Mouse (Mus musculus) embryonic facial prominence, embryonic 12.5 days (tissue): ENCODE data around the gene Nr2c1. TPM values are rescaled to one million over a fixed set of nuclear protein-coding genes. Genes with fewer than 3 reads are reported as not detected.

ENCODE experiments used
- ATAC-seq: fragments of 200-750 bp; cut with Nextera tagmentation; 2 replicates; pipeline ENCODE4 v1.8.0; 2017; ENCODE audit not compliant: insufficient number of reproducible peaks, insufficient read depth, low FRiP score, low TSS enrichment
- H3K27ac ChIP-seq: fragments of 300-500 bp; sonication (generic); 2 replicates; pipeline ENCODE4 v1.5.1; 2016; ENCODE audit warnings: mild to moderate bottlenecking
- H3K27me3 ChIP-seq: fragments of 300-500 bp; sonication (generic); 2 replicates; pipeline ENCODE4 v1.6.1; 2016; ENCODE audit warnings: mild to moderate bottlenecking, moderate library complexity
- H3K36me3 ChIP-seq: fragments of 300-500 bp; sonication (generic); 2 replicates; pipeline ENCODE4 v1.6.1; 2016; ENCODE audit warnings: mild to moderate bottlenecking
- H3K4me1 ChIP-seq: fragments of 300-500 bp; sonication (generic); 2 replicates; pipeline ENCODE4 v1.6.1; 2016
- H3K4me2 ChIP-seq: fragments of 300-500 bp; sonication (generic); replicated peaks from 2 replicates; pipeline ENCODE4 v1.6.1; 2016; ENCODE audit warnings: mild to moderate bottlenecking, moderate library complexity
- H3K4me3 ChIP-seq: fragments of 300-500 bp; sonication (generic); 2 replicates; pipeline ENCODE4 v1.5.1; 2016; ENCODE audit warnings: mild to moderate bottlenecking
- H3K9ac ChIP-seq: fragments of 300-500 bp; sonication (generic); 2 replicates; pipeline ENCODE4 v1.6.1; 2016; ENCODE audit warnings: mild to moderate bottlenecking, moderate library complexity
- H3K9me3 ChIP-seq: fragments of 300-500 bp; sonication (generic); 2 replicates; pipeline ENCODE4 v1.6.1; 2016; ENCODE audit warnings: mild to moderate bottlenecking, moderate library complexity
- WGBS: fragments of 180-500 bp; shearing (Covaris S2); methylation state at CpG from one replicate; pipeline ENCODE4 v1.1.7; 2016; 5-methylcytosine and 5-hydroxymethylcytosine counted together
- polyA plus RNA-seq: library from polyadenylated mRNA; unstranded; fragments of >200 nt; fragmentation: Nextera tagmentation; extraction: Ambion mirVana; gene quantifications from 2 replicates; pipeline ENCODE4 v1.2.1, GENCODE M21; 2016

The Nr2c1 gene
- polyA plus RNA-seq, 1 experiment from 2014 or later: 10.9 TPM

DNA sequence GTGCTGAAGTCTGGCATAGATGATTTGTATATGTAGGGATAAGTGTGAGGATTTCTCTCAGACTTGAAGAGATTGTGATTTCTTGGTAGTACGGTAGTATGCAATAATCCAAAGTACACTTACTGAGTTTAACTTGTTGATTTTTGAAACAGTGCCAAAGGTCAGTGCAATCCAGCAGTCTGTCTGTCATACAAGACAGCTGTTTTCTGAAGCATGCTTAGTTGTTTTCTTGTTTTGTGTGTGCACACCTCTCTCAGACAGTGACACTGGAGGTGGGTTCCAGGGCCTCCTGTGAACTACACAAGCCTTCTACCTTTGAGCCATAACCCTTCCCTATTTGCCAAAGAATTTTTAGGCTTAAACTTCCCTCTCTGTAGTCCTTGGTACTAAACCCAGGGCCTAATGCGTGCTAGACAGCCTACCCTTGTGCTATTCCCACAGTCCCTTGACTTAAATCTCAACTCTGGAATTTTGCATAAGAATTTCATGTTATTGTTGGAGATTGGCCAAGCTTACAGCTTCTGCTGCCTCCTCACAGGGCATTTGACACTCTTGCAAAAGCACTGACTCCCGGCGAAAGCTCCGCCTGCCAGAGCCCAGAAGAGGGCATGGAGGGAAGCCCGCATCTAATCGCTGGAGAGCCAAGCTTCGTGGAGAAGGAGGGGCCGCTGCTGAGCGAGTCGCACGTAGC is 23.8 kb downstream of the Nr2c1 start:
- Histone ChIP-seq H3K27me3 (no peaks in the 10 kb centered on the region), H3K27ac (no peak overlapping the region), H3K4me3 (no peak overlapping the region), H3K4me1 (no peaks in the 10 kb centered on the region), H3K9ac (no peak overlapping the region), H3K9me3 (peaks cover 6% of the 10 kb centered on the region; the same call in 1 of the 2 replicates), H3K36me3 (peaks cover 68% of the 10 kb centered on the region), H3K4me2 (no peak overlapping the region)
- WGBS: 49% methylated on average over 12 of the region's 12 CpGs
- ATAC-seq: no peak

GRCm38 (mm10) chr10:94172137-94172536 is 24.3 kb downstream of the Nr2c1 start:
- Histone ChIP-seq H3K9ac (no peak overlapping the region), H3K4me2 (no peak overlapping the region), H3K27ac (no peak overlapping the region), H3K9me3 (peaks cover 6% of the 10 kb centered on the region; the same call in 1 of the 2 replicates), H3K4me1 (no peaks in the 10 kb centered on the region), H3K4me3 (no peak overlapping the region), H3K27me3 (no peaks in the 10 kb centered on the region), H3K36me3 (peaks cover 63% of the 10 kb centered on the region)
- ATAC-seq: no peak
- 68% methylated on average over 11 of the region's 11 CpGs for WGBS

GRCm38 (mm10) chr10:94172706-94173105 is 24.9 kb downstream of the Nr2c1 start:
- H3K27ac ChIP-seq: no peak overlapping the region
- H3K4me3 ChIP-seq: no peak overlapping the region
- peaks cover 59% of the 10 kb centered on the region for H3K36me3 ChIP-seq
- H3K9me3 ChIP-seq: peaks cover 6% of the 10 kb centered on the region; the same call in 1 of the 2 replicates
- no peaks in the 10 kb centered on the region for H3K27me3 ChIP-seq
- H3K9ac ChIP-seq: no peak overlapping the region
- H3K4me1 ChIP-seq: no peaks in the 10 kb centered on the region
- no peak for ATAC-seq
- H3K4me2 ChIP-seq: no peak overlapping the region
- WGBS: 67% methylated on average over 6 of the region's 6 CpGs

GRCm38 (mm10) chr10:94174652-94175051 is 26.8 kb downstream of the Nr2c1 start:
- ATAC-seq: no peak
- H3K4me3 ChIP-seq: no peak overlapping the region
- 80% methylated on average over 7 of the region's 7 CpGs for WGBS

GRCm38 (mm10) chr10:94183199-94183598 is 35.4 kb downstream of the Nr2c1 start:
- Histone ChIP-seq H3K9ac (no peak overlapping the region), H3K27me3 (no peaks in the 10 kb centered on the region), H3K4me3 (no peak overlapping the region), H3K9me3 (no peaks in the 10 kb centered on the region), H3K36me3 (peaks cover 54% of the 10 kb centered on the region), H3K27ac (no peak overlapping the region), H3K4me1 (no peaks in the 10 kb centered on the region), H3K4me2 (no peak overlapping the region)
- 73% methylated on average over 4 of the region's 4 CpGs for WGBS
- ATAC-seq: no peak

More at GRCm38 (mm10) chr10:94174652-94175051, 26.8 kb downstream of the Nr2c1 start:
- H3K4me1 ChIP-seq: no peaks in the 10 kb centered on the region
- H3K27ac ChIP-seq: no peak overlapping the region
- no peak overlapping the region for H3K9ac ChIP-seq
- no peaks in the 10 kb centered on the region for H3K27me3 ChIP-seq
- H3K9me3 ChIP-seq: peaks cover 6% of the 10 kb centered on the region; the same call in 1 of the 2 replicates
- H3K4me2 ChIP-seq: no peak overlapping the region
- peaks cover 50% of the 10 kb centered on the region for H3K36me3 ChIP-seq

- Histone ChIP-seq H3K4me2 (peak within 1 kb of the TSS; percentile 85), H3K36me3 (peaks cover 29% of the 10 kb centered on the region), H3K9me3 (no peaks in the 10 kb centered on the region), H3K27ac (peak within 1 kb of the TSS; percentile 75; the same call in 1 of the 2 replicates), H3K4me1 (peaks cover 9% of the 10 kb centered on the region), H3K9ac (peak within 1 kb of the TSS; percentile 86), H3K27me3 (no peaks in the 10 kb centered on the region), H3K4me3 (peak within 1 kb of the TSS; percentile 88)
- under 1% methylated on average over 46 of the region's 46 CpGs for WGBS
- ATAC-seq: peak; percentile 92
These were observed 50.9 kb downstream of the Nr2c1 start, which contains the start of gene Ndufa12 for GRCm38 (mm10) chr10:94198482-94199405. TSS of gene Ndufa12 (plus strand) at chr10:94198720.

GRCm38 (mm10) chr10:94204973-94205372 is 57.1 kb downstream of the Nr2c1 start:
- Histone ChIP-seq H3K27me3 (no peaks in the 10 kb centered on the region), H3K4me1 (no peaks in the 10 kb centered on the region), H3K9ac (no peak overlapping the region), H3K4me2 (no peak overlapping the region), H3K4me3 (no peak overlapping the region), H3K9me3 (no peaks in the 10 kb centered on the region), H3K27ac (no peak overlapping the region), H3K36me3 (peaks cover 51% of the 10 kb centered on the region)
- WGBS: 90% methylated on average over 4 of the region's 4 CpGs
- ATAC-seq: no peak

DNA sequence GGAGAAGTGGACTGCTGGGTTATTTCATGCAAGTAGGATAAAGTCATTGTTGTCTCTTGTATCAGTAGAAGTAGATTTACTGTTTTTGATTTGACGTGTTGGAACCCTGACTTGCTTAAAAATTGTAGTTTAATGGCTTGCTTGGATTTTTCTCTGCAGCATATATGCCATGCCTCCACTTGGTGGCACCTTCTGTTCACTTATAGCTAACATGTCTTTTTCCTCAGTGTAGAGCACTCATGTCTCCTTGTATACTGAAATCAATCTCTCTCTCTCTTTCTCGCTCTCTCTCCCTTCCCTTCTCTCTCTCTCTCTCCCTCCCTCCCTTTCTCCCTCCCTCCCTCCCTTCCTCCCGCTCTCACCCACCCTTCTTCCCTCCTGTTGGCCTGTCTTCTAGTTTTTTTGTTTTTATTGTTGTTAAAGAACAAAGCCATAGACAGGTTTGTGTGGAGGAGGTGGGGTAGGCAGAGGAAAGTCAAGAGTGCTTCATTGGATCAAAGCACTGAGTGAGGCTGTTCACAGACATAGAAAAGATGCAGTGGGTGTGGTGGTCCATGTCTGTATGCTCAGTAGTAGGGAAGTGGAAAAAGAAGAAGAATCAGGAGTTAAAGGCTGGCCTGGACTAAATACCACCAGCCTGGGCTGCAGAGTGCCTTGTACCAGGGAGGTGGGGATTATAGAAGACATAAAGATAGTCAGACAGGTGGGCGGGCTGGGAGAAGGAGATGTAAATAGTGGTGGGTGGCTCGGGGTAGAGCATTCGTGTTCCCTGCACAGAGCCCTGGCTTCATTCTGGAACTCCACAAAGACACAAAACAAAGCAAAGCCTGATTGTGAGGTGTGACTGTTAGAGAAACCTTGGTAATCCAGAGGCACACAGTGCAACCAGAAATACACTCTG is 63.1 kb downstream of the Nr2c1 start:
- Histone ChIP-seq H3K27ac (no peak overlapping the region), H3K9me3 (no peaks in the 10 kb centered on the region), H3K9ac (no peak overlapping the region), H3K36me3 (peaks cover 43% of the 10 kb centered on the region), H3K27me3 (no peaks in the 10 kb centered on the region), H3K4me2 (no peak overlapping the region), H3K4me3 (no peak overlapping the region), H3K4me1 (no peaks in the 10 kb centered on the region)
- no peak for ATAC-seq
- WGBS: 77% methylated on average over 6 of the region's 6 CpGs

DNA sequence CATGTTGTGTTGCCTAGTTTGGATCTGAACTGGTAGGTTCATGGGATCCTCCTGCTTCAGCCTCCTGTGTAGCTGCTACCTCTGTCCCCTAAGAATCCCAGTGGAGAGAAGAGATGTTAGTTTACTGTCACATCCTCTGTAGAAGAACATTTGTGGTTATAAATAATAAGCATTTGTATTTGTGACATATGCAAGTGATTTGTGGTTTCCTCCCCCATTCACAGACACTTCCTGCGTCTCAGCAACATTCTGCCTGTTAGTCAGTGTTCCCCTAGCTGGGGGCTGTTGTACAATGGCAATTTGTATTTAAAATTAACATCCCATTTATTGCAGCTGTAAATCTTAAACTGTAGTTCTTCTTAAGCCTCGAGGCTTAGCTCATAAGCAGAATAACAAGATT is 63.9 kb downstream of the Nr2c1 start:
- Histone ChIP-seq H3K4me1 (no peaks in the 10 kb centered on the region), H3K4me2 (no peak overlapping the region), H3K27me3 (no peaks in the 10 kb centered on the region), H3K27ac (no peak overlapping the region), H3K36me3 (peaks cover 35% of the 10 kb centered on the region), H3K9ac (no peak overlapping the region), H3K9me3 (no peaks in the 10 kb centered on the region), H3K4me3 (no peak overlapping the region)
- ATAC-seq: no peak
- 47% methylated on average over 2 of the region's 2 CpGs for WGBS

- H3K9me3 ChIP-seq: no peaks in the 10 kb centered on the region
- WGBS: 74% methylated on average over 6 of the region's 6 CpGs
- H3K27ac ChIP-seq: no peak overlapping the region
- H3K9ac ChIP-seq: no peak overlapping the region
- H3K4me2 ChIP-seq: no peak overlapping the region
- ATAC-seq: no peak
- no peak overlapping the region for H3K4me3 ChIP-seq
- no peaks in the 10 kb centered on the region for H3K4me1 ChIP-seq
- peaks cover 10% of the 10 kb centered on the region for H3K36me3 ChIP-seq
- H3K27me3 ChIP-seq: no peaks in the 10 kb centered on the region
These were observed 77.4 kb downstream of the Nr2c1 start for GRCm38 (mm10) chr10:94225026-94225750.
